Mouse (Mus musculus) heart, embryonic 13.5 days (tissue): Measurements from ENCODE around the gene Ptk6. TPM values are rescaled to one million over a fixed set of nuclear protein-coding genes. Genes with fewer than 3 reads are reported as not detected.
A peak's percentile ranks its signal among the peaks of the same experiment; 100 is the strongest.

ENCODE experiments used
- ATAC-seq: fragments of 200-750 bp; cut with Nextera tagmentation; 2 replicates; pipeline ENCODE4 v1.8.0; 2017; ENCODE audit warnings: moderate TSS enrichment; ENCODE audit not compliant: insufficient number of reproducible peaks, low FRiP score, low TSS enrichment; ENCODE audit errors: extremely low read depth
- H3K27ac ChIP-seq: fragments of 300-500 bp; sonication (generic); replicated peaks from 2 replicates; pipeline ENCODE4 v1.5.1; 2015; ENCODE audit warnings: moderate library complexity, mild to moderate bottlenecking, inconsistent platforms
- H3K27me3 ChIP-seq: fragments of 300-500 bp; sonication (generic); replicated peaks from 2 replicates; pipeline ENCODE4 v1.6.1; 2015; ENCODE audit warnings: mild to moderate bottlenecking, inconsistent platforms
- H3K36me3 ChIP-seq: fragments of 300-500 bp; sonication (generic); 2 replicates; pipeline ENCODE4 v1.6.1; 2015; ENCODE audit warnings: mild to moderate bottlenecking, inconsistent platforms
- H3K4me1 ChIP-seq: fragments of 300-500 bp; sonication (generic); 2 replicates; pipeline ENCODE4 v1.6.1; 2015; ENCODE audit warnings: inconsistent platforms
- H3K4me2 ChIP-seq: fragments of 300-500 bp; sonication (generic); 2 replicates; pipeline ENCODE4 v1.6.1; 2015; ENCODE audit warnings: inconsistent platforms, mild to moderate bottlenecking, moderate library complexity
- H3K4me3 ChIP-seq: fragments of 300-500 bp; sonication (generic); 2 replicates; pipeline ENCODE4 v1.5.1; 2015; ENCODE audit warnings: moderate library complexity, mild to moderate bottlenecking, inconsistent platforms
- H3K9ac ChIP-seq: fragments of 300-500 bp; sonication (generic); 2 replicates; pipeline ENCODE4 v1.6.1; 2015; ENCODE audit warnings: inconsistent platforms, mild to moderate bottlenecking, moderate library complexity
- H3K9me3 ChIP-seq: fragments of 300-500 bp; sonication (generic); 2 replicates; pipeline ENCODE4 v1.6.1; 2016; ENCODE audit warnings: inconsistent platforms
- WGBS: fragments of 180-500 bp; shearing (Covaris S2); methylation state at CpG from one replicate; pipeline ENCODE4 v1.1.7; 2015; ENCODE audit warnings: mixed read lengths; 5-methylcytosine and 5-hydroxymethylcytosine counted together
- polyA plus RNA-seq: library from polyadenylated mRNA; unstranded; fragments of >200 nt; fragmentation: Nextera tagmentation; extraction: Ambion mirVana; gene quantifications from 2 replicates; pipeline ENCODE4 v1.2.1, GENCODE M21; 2015

Gene Ptk6
- polyA plus RNA-seq, 1 experiment from 2014 or later, result 0.05 TPM

DNA sequence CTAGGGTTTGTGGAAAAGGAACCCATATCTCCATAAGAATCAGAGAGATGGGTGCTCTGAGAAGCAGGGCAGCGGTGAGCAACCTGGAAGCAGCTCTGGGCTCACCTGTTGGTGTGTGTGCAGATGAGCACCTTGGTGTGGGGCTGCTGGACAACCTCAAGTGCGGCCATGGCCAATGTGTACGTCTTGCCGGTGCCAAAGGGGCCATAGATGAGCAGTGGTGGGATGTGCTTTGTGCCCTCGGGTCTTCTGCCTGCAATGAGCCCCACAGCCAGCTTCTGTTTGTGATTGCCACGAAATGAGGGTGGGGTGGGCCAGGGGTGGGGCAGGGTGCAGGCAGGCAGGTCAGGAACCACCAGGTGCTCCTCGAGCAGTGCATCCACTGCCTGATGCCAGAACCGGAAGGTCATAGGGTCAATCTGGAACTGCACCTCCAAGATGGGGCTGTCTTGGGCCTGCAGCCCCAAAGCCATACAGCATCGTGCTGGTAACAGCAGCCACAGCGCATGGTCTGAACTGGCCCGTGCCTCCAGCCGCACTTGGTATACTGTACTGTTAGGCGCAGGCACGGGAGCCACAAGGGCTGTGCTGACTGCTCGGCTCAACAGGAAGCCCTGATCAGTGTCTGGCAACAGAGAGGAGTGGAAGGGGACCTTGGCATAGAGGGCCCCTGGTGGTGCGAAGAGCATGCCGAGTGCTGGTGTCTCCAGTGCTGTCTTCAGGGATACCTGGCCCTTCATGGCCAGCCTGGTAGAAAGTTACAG is 34.8 kb upstream of the Ptk6 start:
- Histone ChIP-seq H3K4me3 (no peak overlapping the region), H3K4me1 (peaks cover 15% of the 10 kb centered on the region), H3K9ac (no peak overlapping the region), H3K4me2 (no peak overlapping the region), H3K9me3 (no peaks in the 10 kb centered on the region), H3K27ac (no peak overlapping the region), H3K36me3 (peaks cover 31% of the 10 kb centered on the region), H3K27me3 (no peaks in the 10 kb centered on the region)
- no peak for ATAC-seq
- WGBS, result 84% methylated on average over 17 of the region's 17 CpGs

DNA sequence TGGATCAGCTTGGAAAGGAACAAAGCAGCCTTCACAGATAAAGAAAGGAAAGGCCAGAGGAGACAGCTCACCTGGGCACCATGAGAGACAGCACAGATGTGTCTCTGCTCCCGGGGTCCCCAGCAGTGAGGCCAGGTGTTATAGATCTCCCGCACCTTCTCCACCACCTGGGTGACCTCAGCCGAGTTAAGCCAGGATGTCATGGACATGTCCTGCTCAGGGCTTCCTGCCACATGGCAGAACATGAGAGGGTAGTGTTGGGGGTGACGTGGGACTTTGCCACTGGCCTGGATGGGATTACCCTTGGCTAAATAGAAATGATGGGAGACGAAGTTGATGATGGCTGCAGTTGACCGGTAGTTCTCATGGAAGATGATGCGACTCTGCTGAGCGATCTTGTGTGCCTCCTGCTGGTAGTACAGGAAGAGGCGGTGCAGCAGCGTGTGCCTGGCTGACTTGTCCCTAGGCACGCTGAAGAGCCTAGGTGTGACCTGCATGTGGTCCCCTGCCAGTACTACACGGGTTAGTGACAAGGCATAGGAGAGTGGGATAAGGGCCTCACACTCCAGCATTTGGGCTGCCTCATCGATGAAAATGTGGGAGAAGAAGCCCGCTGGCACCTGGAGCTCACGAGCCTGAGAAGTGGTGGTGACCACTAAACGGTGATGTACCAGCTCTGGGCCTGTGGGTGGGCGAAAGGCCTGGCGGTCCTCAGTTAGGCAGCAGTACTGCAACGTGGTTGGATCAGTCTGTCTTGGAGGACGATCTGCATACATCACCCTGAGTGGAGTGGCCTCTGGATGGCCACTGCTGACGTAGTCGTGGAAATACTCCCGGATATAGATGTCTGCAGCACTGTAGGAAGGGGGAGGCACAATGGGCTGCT is 33.3 kb upstream of the Ptk6 start:
- Histone ChIP-seq H3K9me3 (no peaks in the 10 kb centered on the region), H3K4me1 (peaks cover under 1% of the 10 kb centered on the region; the same call in 1 of the 2 replicates), H3K27me3 (no peaks in the 10 kb centered on the region), H3K4me3 (no peak overlapping the region), H3K27ac (no peak overlapping the region), H3K4me2 (no peak overlapping the region), H3K36me3 (peaks cover 40% of the 10 kb centered on the region), H3K9ac (no peak overlapping the region)
- 76% methylated on average over 23 of the region's 23 CpGs for WGBS
- ATAC-seq, result no peak

- 80% methylated on average over 11 of the region's 11 CpGs for WGBS
- H3K9me3 ChIP-seq, result no peaks in the 10 kb centered on the region
- H3K27me3 ChIP-seq, result no peaks in the 10 kb centered on the region
- H3K4me2 ChIP-seq, result no peak overlapping the region
- H3K4me3 ChIP-seq, result no peak overlapping the region
- no peaks in the 10 kb centered on the region for H3K4me1 ChIP-seq
- H3K36me3 ChIP-seq, result peaks cover 51% of the 10 kb centered on the region
- H3K9ac ChIP-seq, result no peak overlapping the region
- no peak for ATAC-seq
- no peak overlapping the region for H3K27ac ChIP-seq
Measured at GRCm38 (mm10) chr2:181234680-181235079, 32.1 kb upstream of the Ptk6 start.

DNA sequence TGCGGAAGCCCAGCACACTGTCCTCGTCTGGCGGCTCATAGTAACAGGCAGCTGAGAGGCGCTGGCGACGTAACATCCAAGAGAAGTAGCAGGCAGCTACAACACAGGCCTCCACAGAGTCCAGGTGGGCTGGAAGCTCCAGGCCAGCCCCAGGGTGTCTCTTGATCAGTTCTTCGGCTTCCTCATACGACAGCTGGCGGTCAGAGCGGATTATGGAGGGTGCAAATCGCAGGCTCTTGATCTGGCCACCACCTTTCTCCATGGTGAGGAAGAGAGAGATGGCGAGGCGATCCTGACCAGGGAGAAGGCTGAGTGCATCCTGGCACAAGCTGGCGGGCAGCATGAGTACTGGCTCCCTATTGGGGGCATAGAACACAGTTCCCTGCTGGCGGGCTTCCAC is 30.9 kb upstream of the Ptk6 start:
- H3K27ac ChIP-seq, result no peak overlapping the region
- no peak overlapping the region for H3K9ac ChIP-seq
- no peak for ATAC-seq
- no peaks in the 10 kb centered on the region for H3K27me3 ChIP-seq
- no peaks in the 10 kb centered on the region for H3K9me3 ChIP-seq
- WGBS, result 83% methylated on average over 15 of the region's 15 CpGs
- no peak overlapping the region for H3K4me2 ChIP-seq
- H3K36me3 ChIP-seq, result peaks cover 57% of the 10 kb centered on the region
- no peaks in the 10 kb centered on the region for H3K4me1 ChIP-seq
- no peak overlapping the region for H3K4me3 ChIP-seq

DNA sequence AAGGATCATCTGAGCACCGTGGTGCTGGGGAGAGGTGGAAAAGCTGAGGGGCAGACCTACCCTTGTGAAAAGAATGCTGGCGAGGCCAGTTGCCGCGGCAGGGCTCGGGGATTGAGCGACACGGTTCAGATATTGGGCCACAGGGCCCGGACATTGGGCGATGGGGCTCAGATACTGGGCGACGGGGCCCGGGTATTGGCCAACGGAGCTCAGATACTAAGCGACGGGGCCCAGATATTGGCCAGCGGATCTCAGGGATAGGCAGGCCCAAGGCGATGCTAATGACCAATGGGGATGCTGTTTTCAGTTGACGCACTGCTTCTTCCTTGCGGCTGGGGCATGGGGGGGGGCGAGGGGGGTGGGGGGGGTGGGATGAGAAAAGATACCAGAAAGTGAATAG is 28.6 kb upstream of the Ptk6 start:
- no peak overlapping the region for H3K4me3 ChIP-seq
- peaks cover 45% of the 10 kb centered on the region for H3K36me3 ChIP-seq
- WGBS, result 67% methylated on average over 20 of the region's 20 CpGs
- no peaks in the 10 kb centered on the region for H3K4me1 ChIP-seq
- no peak overlapping the region for H3K27ac ChIP-seq
- ATAC-seq, result no peak
- no peak overlapping the region for H3K9ac ChIP-seq
- no peaks in the 10 kb centered on the region for H3K9me3 ChIP-seq
- no peak overlapping the region for H3K4me2 ChIP-seq
- H3K27me3 ChIP-seq, result no peaks in the 10 kb centered on the region

- 59% methylated on average over 1 of the region's 1 CpGs for WGBS
- H3K4me3 ChIP-seq, result no peak overlapping the region
- H3K9ac ChIP-seq, result no peak overlapping the region
- H3K9me3 ChIP-seq, result no peaks in the 10 kb centered on the region
- no peak overlapping the region for H3K4me2 ChIP-seq
- H3K4me1 ChIP-seq, result no peaks in the 10 kb centered on the region
- peaks cover 35% of the 10 kb centered on the region for H3K36me3 ChIP-seq
- no peaks in the 10 kb centered on the region for H3K27me3 ChIP-seq
- H3K27ac ChIP-seq, result no peak overlapping the region
- no peak for ATAC-seq
Measured at GRCm38 (mm10) chr2:181228335-181228734, 25.7 kb upstream of the Ptk6 start.

DNA sequence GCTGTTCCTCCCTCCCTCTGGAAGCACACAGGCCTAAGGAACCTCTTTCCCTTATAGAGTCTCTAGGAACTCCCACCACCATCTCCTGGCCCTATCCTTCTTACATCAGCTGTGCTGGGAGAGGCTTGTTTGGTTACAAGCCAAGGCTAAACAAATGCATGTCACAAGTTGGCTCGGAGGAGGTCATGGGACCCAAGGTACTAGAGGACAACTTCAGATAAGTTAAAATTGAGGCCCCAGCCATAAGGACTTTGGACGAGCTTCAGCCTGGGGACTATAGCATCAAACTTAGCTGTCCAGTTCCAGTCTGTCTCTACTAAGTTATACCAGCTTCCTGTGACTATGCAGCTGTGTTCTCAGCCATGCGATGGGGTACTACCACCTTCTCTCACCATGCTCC is 24.5 kb upstream of the Ptk6 start:
- Histone ChIP-seq H3K4me2 (no peak overlapping the region), H3K36me3 (peaks cover 31% of the 10 kb centered on the region), H3K9ac (no peak overlapping the region), H3K27me3 (peaks cover under 1% of the 10 kb centered on the region; the same call in 1 of the 2 replicates), H3K4me1 (no peaks in the 10 kb centered on the region), H3K9me3 (no peaks in the 10 kb centered on the region), H3K27ac (no peak overlapping the region), H3K4me3 (no peak overlapping the region)
- ATAC-seq, result no peak
- 70% methylated on average over 3 of the region's 3 CpGs for WGBS

GRCm38 (mm10) chr2:181224994-181225393 is 22.4 kb upstream of the Ptk6 start:
- ATAC-seq, result no peak
- no peak overlapping the region for H3K9ac ChIP-seq
- H3K27ac ChIP-seq, result no peak overlapping the region
- no peaks in the 10 kb centered on the region for H3K9me3 ChIP-seq
- no peak overlapping the region for H3K4me2 ChIP-seq
- 75% methylated on average over 2 of the region's 2 CpGs for WGBS
- H3K4me1 ChIP-seq, result peaks cover 6% of the 10 kb centered on the region
- peaks cover 20% of the 10 kb centered on the region for H3K27me3 ChIP-seq
- no peak overlapping the region for H3K4me3 ChIP-seq
- H3K36me3 ChIP-seq, result peaks cover 16% of the 10 kb centered on the region

GRCm38 (mm10) chr2:181220361-181220760 is 17.8 kb upstream of the Ptk6 start:
- peak overlapping the region; percentile 45 for H3K4me3 ChIP-seq
- H3K9ac ChIP-seq, result peak overlapping the region; percentile 67
- no peak overlapping the region for H3K27ac ChIP-seq
- no peaks in the 10 kb centered on the region for H3K36me3 ChIP-seq
- WGBS, result 53% methylated on average over 2 of the region's 2 CpGs
- H3K4me1 ChIP-seq, result peaks cover 17% of the 10 kb centered on the region
- ATAC-seq, result no peak
- peaks cover 39% of the 10 kb centered on the region for H3K27me3 ChIP-seq
- peak overlapping the region; percentile 75 for H3K4me2 ChIP-seq
- H3K9me3 ChIP-seq, result no peaks in the 10 kb centered on the region

- WGBS, result 4% methylated on average over 25 of the region's 25 CpGs
- Histone ChIP-seq H3K4me1 (peaks cover 23% of the 10 kb centered on the region), H3K9me3 (no peaks in the 10 kb centered on the region), H3K27ac (peak within 1 kb of the TSS; percentile 54), H3K4me3 (peak within 1 kb of the TSS; percentile 45), H3K36me3 (no peaks in the 10 kb centered on the region), H3K9ac (peak within 1 kb of the TSS; percentile 67), H3K4me2 (peak within 1 kb of the TSS; percentile 75), H3K27me3 (peaks cover 46% of the 10 kb centered on the region)
- peak; percentile 54 for ATAC-seq
Measured at GRCm38 (mm10) chr2:181219538-181220216, 17.1 kb upstream of the Ptk6 start, which contains the start of gene Fndc11. Gene Fndc11 (plus strand): TSS chr2:181220013.

DNA sequence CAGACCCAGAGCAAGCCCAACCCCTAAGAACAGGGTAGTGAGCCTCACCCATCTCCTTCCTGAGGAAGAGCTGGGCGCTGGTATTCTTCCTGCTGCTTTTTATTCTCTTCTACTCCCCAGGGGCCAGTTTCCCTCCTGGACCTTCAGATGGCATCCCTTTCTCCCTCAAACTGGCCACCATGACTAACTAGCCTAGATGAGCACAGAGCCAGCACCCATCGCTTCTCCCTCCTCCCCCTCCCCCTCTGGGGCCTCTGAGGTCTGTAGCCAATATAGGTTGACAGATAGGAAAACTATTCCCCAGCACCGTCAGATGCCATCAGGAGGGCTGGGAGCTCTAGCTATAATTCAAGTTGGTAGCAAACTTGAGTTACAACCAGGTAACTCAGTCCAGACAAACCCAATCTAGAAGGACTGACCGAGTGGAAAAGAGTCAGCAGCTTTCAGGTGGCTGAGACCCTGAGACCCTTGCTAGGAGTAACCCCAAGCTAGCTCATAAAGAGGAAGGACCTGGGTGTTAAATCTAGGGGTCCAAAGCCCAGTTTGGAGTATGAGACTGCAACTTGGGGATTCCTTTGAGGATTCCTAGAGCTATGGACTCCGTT is 16.4 kb upstream of the Ptk6 start:
- no peaks in the 10 kb centered on the region for H3K9me3 ChIP-seq
- H3K4me1 ChIP-seq, result peaks cover 23% of the 10 kb centered on the region
- no peak overlapping the region for H3K4me3 ChIP-seq
- ATAC-seq, result no peak
- peak overlapping the region; percentile 75; the same call in 1 of the 2 replicates for H3K4me2 ChIP-seq
- 50% methylated on average over 5 of the region's 5 CpGs for WGBS
- H3K36me3 ChIP-seq, result no peaks in the 10 kb centered on the region
- H3K9ac ChIP-seq, result no peak overlapping the region
- peak overlapping the region; percentile 54 for H3K27ac ChIP-seq
- H3K27me3 ChIP-seq, result peaks cover 53% of the 10 kb centered on the region
